Mouse (Mus musculus) CH12.LX (cell line): ENCODE measurements around the gene Rpl11. TPM values are rescaled to one million over a fixed set of nuclear protein-coding genes. Genes with fewer than 3 reads are reported as not detected.

Source experiments
- DNase-seq: peaks from one replicate; pipeline ENCODE4 v3.0.0-alpha.2; 2013; ENCODE audit errors: extremely low read depth
- H3K27ac ChIP-seq: 2 replicates; pipeline ENCODE4 v1.5.1; 2012; ENCODE audit warnings: low read depth, mild to moderate bottlenecking, control low read depth, moderate library complexity; ENCODE audit not compliant: insufficient read depth
- H3K27me3 ChIP-seq: replicated peaks from 2 replicates; pipeline ENCODE3; 2012; ENCODE audit warnings: inconsistent platforms
- H3K36me3 ChIP-seq, 2 experiments: replicated peaks in 1 of 2; 2 replicates each; pipeline versions ENCODE3 to v1.6.1; 2012; ENCODE audit warnings: inconsistent platforms in 1 of 2, low read length in 1 of 2, mild to moderate bottlenecking in 1 of 2, mixed read lengths in 1 of 2, moderate library complexity in 1 of 2; ENCODE audit not compliant: control insufficient read depth in 1 of 2, insufficient read depth in 1 of 2
- H3K4me1 ChIP-seq, 2 experiments: 2 replicates each; pipeline ENCODE4 v1.6.1; 2012; ENCODE audit warnings: inconsistent platforms in 1 of 2, moderate library complexity in 1 of 2; ENCODE audit not compliant: insufficient read depth in 2 of 2, control insufficient read depth in 1 of 2
- H3K4me2 ChIP-seq: 2 replicates; pipeline ENCODE4 v1.6.1; 2012; ENCODE audit warnings: low read depth, mild to moderate bottlenecking, control low read depth; ENCODE audit not compliant: poor library complexity, insufficient read depth, severe bottlenecking
- H3K4me3 ChIP-seq, 3 experiments: fragments of 150-350 bp in 1 of 3; sonication (generic) in 1 of 3; replicated peaks in 1 of 3; 2 replicates each; pipeline versions ENCODE3 to v1.5.1; 2011 to 2012; ENCODE audit warnings: low read depth in 2 of 3, low read length in 2 of 3, mild to moderate bottlenecking in 2 of 3, moderate library complexity in 2 of 3, control low read depth in 1 of 3, improper control_type of control experiment in 1 of 3, inconsistent platforms in 1 of 3, mixed read lengths in 1 of 3; ENCODE audit not compliant: poor library complexity in 1 of 3
- H3K79me2 ChIP-seq: replicated peaks from 2 replicates; pipeline ENCODE4 v1.6.1; 2012; ENCODE audit warnings: mild to moderate bottlenecking, moderate library complexity; ENCODE audit not compliant: control insufficient read depth, poor library complexity, insufficient read depth, severe bottlenecking; ENCODE audit errors: extremely low read depth
- H3K9ac ChIP-seq: 2 replicates; pipeline ENCODE4 v1.6.1; 2012; ENCODE audit warnings: low read depth, mild to moderate bottlenecking, control low read depth, moderate library complexity; ENCODE audit not compliant: insufficient read depth
- H3K9me3 ChIP-seq: replicated peaks from 2 replicates; pipeline ENCODE3; 2012; ENCODE audit warnings: low read length, inconsistent platforms, mixed read lengths
- BHLHE40 ChIP-seq: IDR thresholded peaks from 2 replicates; pipeline ENCODE4 v1.6.1; 2011; ENCODE audit warnings: mild to moderate bottlenecking, low read depth, low read length, improper control_type of control experiment
- CHD1 ChIP-seq: IDR thresholded peaks from 2 replicates; pipeline ENCODE4 v1.6.1; 2012; ENCODE audit warnings: low read depth, low read length, improper control_type of control experiment, inconsistent platforms
- CHD2 ChIP-seq: IDR thresholded peaks from 2 replicates; pipeline ENCODE4 v1.6.1; 2011; ENCODE audit warnings: low read length, improper control_type of control experiment
- CTCF ChIP-seq, 2 experiments: IDR thresholded peaks in 1 of 2; conservative IDR thresholded peaks in 1 of 2; 2 replicates each; pipeline ENCODE4 v1.5.1; 2011 to 2012; ENCODE audit warnings: low read depth in 2 of 2, low read length in 2 of 2, improper control_type of control experiment in 1 of 2, inconsistent platforms in 1 of 2, mild to moderate bottlenecking in 1 of 2, moderate library complexity in 1 of 2
- E2F4 ChIP-seq: IDR thresholded peaks from 2 replicates; pipeline ENCODE4 v1.6.1; 2011; ENCODE audit warnings: low read depth, low read length, improper control_type of control experiment; ENCODE audit not compliant: insufficient replicate concordance
- ELF1 ChIP-seq: IDR thresholded peaks from 2 replicates; pipeline ENCODE4 v1.6.1; 2014; ENCODE audit warnings: low read depth, mild to moderate bottlenecking, inconsistent platforms, low read length, improper control_type of control experiment
- EP300 ChIP-seq: IDR thresholded peaks from 2 replicates; pipeline ENCODE4 v1.6.1; 2011; ENCODE audit warnings: low read length, improper control_type of control experiment
- ETS1 ChIP-seq: conservative IDR thresholded peaks from 2 replicates; pipeline ENCODE4 v1.6.1; 2012; ENCODE audit warnings: low read depth, mild to moderate bottlenecking, inconsistent platforms, low read length, improper control_type of control experiment, moderate library complexity
- IRF4 ChIP-seq: IDR thresholded peaks from 2 replicates; pipeline ENCODE4 v1.6.1; 2014; ENCODE audit warnings: low read depth, mild to moderate bottlenecking, inconsistent platforms, low read length, improper control_type of control experiment
- JUND ChIP-seq: conservative IDR thresholded peaks from 2 replicates; pipeline ENCODE4 v1.6.1; 2011; ENCODE audit warnings: low read depth, low read length, improper control_type of control experiment
- KAT2A ChIP-seq: IDR thresholded peaks from 2 replicates; pipeline ENCODE4 v1.6.1; 2012; ENCODE audit warnings: low read length, improper control_type of control experiment, inconsistent platforms; ENCODE audit not compliant: insufficient replicate concordance
- MAFK ChIP-seq: IDR thresholded peaks from 2 replicates; pipeline ENCODE4 v1.6.1; 2011; ENCODE audit warnings: low read length, improper control_type of control experiment; ENCODE audit not compliant: insufficient replicate concordance
- MAX ChIP-seq: IDR thresholded peaks from 2 replicates; pipeline ENCODE4 v1.6.1; 2011; ENCODE audit warnings: low read length, improper control_type of control experiment
- MAZ ChIP-seq: IDR thresholded peaks from 2 replicates; pipeline ENCODE4 v1.6.1; 2012; ENCODE audit warnings: low read depth, mild to moderate bottlenecking, inconsistent platforms, low read length, improper control_type of control experiment, moderate library complexity
- MXI1 ChIP-seq: IDR thresholded peaks from 2 replicates; pipeline ENCODE4 v1.6.1; 2011; ENCODE audit warnings: mild to moderate bottlenecking, low read depth, low read length, improper control_type of control experiment
- MYC ChIP-seq: IDR thresholded peaks from 2 replicates; pipeline ENCODE4 v1.6.1; 2011; ENCODE audit warnings: low read depth, mild to moderate bottlenecking, improper control_type of control experiment, low read length
- NELFE ChIP-seq: IDR thresholded peaks from 2 replicates; pipeline ENCODE4 v1.6.1; 2011; ENCODE audit warnings: low read depth, low read length, improper control_type of control experiment
- NRF1 ChIP-seq: IDR thresholded peaks from 2 replicates; pipeline ENCODE4 v1.6.1; 2014; ENCODE audit warnings: low read depth, mild to moderate bottlenecking, inconsistent platforms, low read length, improper control_type of control experiment, moderate library complexity
- PAX5 ChIP-seq: IDR thresholded peaks from 2 replicates; pipeline ENCODE4 v1.6.1; 2012; ENCODE audit warnings: low read length, inconsistent platforms, mixed read lengths
- POLR2A ChIP-seq: IDR thresholded peaks from 2 replicates; pipeline ENCODE4 v1.6.1; 2011; ENCODE audit warnings: low read depth, mild to moderate bottlenecking, improper control_type of control experiment, low read length
- POLR2AphosphoS2 ChIP-seq: IDR thresholded peaks from 2 replicates; pipeline ENCODE4 v1.6.1; 2011; ENCODE audit warnings: low read depth, low read length, improper control_type of control experiment
- RAD21 ChIP-seq: IDR thresholded peaks from 2 replicates; pipeline ENCODE4 v1.6.1; 2011; ENCODE audit warnings: low read depth, mild to moderate bottlenecking, low read length, improper control_type of control experiment, moderate library complexity
- RCOR1 ChIP-seq: conservative IDR thresholded peaks from 2 replicates; pipeline ENCODE4 v1.6.1; 2012; ENCODE audit warnings: low read depth, mild to moderate bottlenecking, inconsistent platforms, low read length, improper control_type of control experiment
- SMC3 ChIP-seq: IDR thresholded peaks from 2 replicates; pipeline ENCODE4 v1.6.1; 2011; ENCODE audit warnings: low read depth, low read length, improper control_type of control experiment
- TBP ChIP-seq: conservative IDR thresholded peaks from 2 replicates; pipeline ENCODE4 v1.6.1; 2011; ENCODE audit warnings: low read depth, low read length, improper control_type of control experiment
- USF1 ChIP-seq: IDR thresholded peaks from 2 replicates; pipeline ENCODE4 v1.6.1; 2014; ENCODE audit warnings: low read depth, mild to moderate bottlenecking, inconsistent platforms, low read length, improper control_type of control experiment
- USF2 ChIP-seq: conservative IDR thresholded peaks from 2 replicates; pipeline ENCODE4 v1.6.1; 2011; ENCODE audit warnings: low read depth, low read length, improper control_type of control experiment
- ZC3H11A ChIP-seq: IDR thresholded peaks from 2 replicates; pipeline ENCODE4 v1.6.1; 2012; ENCODE audit warnings: low read depth, mild to moderate bottlenecking, inconsistent platforms, low read length, improper control_type of control experiment
- ZKSCAN1 ChIP-seq: IDR thresholded peaks from 2 replicates; pipeline ENCODE4 v1.6.1; 2012; ENCODE audit warnings: low read depth, inconsistent platforms, low read length, improper control_type of control experiment, borderline replicate concordance
- dilution Hi-C: fragments of 300-500 bp; cut with MboI; formaldehyde crosslinking; loops from 2 replicates; pipeline ENCODE4 v1.14.3; 2020; ENCODE audit warnings: low sequenced_read_pairs; ENCODE audit not compliant: extremely low pct_unique_long_range_greater_than_20kb, extremely low pct_ligation_motif_present
- in situ Hi-C: fragments of 300-500 bp; cut with MboI; formaldehyde crosslinking; loops from 3 replicates; pipeline ENCODE4 v1.14.3; 2019; ENCODE audit warnings: low sequenced_read_pairs, low pct_ligation_motif_present, low pct_unique_long_range_greater_than_20kb, mixed read lengths
- polyA plus RNA-seq: library from polyadenylated mRNA; unstranded; fragments of >175 nt; gene quantifications from 2 replicates; pipeline ENCODE4 v1.2.1, GENCODE M21; 2012; ENCODE audit warnings: low read depth; ENCODE audit not compliant: insufficient read length
- total RNA-seq, 2 experiments: library from RNA; depleted of rRNA; stranded (reverse); fragments of 300-350 nt in 1 of 2; fragments of >200 nt in 1 of 2; gene quantifications; 2 replicates each; pipeline ENCODE4 v1.2.3; 2012 to 2014

Gene Rpl11
- total and polyA plus RNA-seq, 3 experiments: 1,170 to 2,513 (median 1,661) TPM

GRCm38 (mm10) chr4:136033231-136033630 lies 20.0 kb downstream of the Rpl11 start:
- H3K27ac ChIP-seq: no peak overlapping the region
- H3K4me1 ChIP-seq: peaks cover 14 to 56% of the 10 kb centered on the region in 2 experiments
- no peaks in the 10 kb centered on the region for H3K79me2 ChIP-seq
- H3K27me3 ChIP-seq: no peaks in the 10 kb centered on the region
- dilution Hi-C loops: no loop called here
- no peak for TF ChIP-seq BHLHE40
- TF ChIP-seq MYC: no peak
- TF ChIP-seq RAD21: no peak
- TF ChIP-seq TBP: no peak
- TF ChIP-seq ZC3H11A: no peak
- no peak for TF ChIP-seq ELF1
- no peak for TF ChIP-seq MAX
- TF ChIP-seq ETS1: no peak
- no peak for TF ChIP-seq NELFE
- TF ChIP-seq POLR2A: no peak
- TF ChIP-seq MXI1: no peak
- no peak for TF ChIP-seq RCOR1
- TF ChIP-seq MAZ: no peak
- TF ChIP-seq JUND: no peak
- TF ChIP-seq IRF4: no peak
- TF ChIP-seq MAFK: no peak
- H3K9me3 ChIP-seq: peaks cover 9% of the 10 kb centered on the region
- no peak overlapping the region for H3K4me2 ChIP-seq
- no peak for DNase-seq
- in situ Hi-C loops: loop anchor here (5.0 kb wide), 1 partner anchor 46 kb away; the partner anchor contains the start of gene Pithd1
- H3K9ac ChIP-seq: no peak overlapping the region
- H3K36me3 ChIP-seq: no peaks in the 10 kb centered on the region
- H3K4me3 ChIP-seq: no peak overlapping the region

- Histone ChIP-seq H3K27ac (peak overlapping the region; percentile 100), H3K36me3 (no peaks in the 10 kb centered on the region), H3K4me2 (peak overlapping the region; percentile 75), H3K9me3 (peaks cover 9% of the 10 kb centered on the region), H3K4me3 (peak overlapping the region in 2 of 3 experiments; percentile 5 to 40), H3K9ac (peak overlapping the region; percentile 47), H3K27me3 (no peaks in the 10 kb centered on the region), H3K79me2 (no peaks in the 10 kb centered on the region), H3K4me1 (peaks cover 31 to 76% of the 10 kb centered on the region in 2 experiments)
- peak; percentile 97 for DNase-seq
- in situ Hi-C loops (loop anchor here (5.0 kb wide), 1 partner anchor 44 kb away; the partner anchor contains the start of gene Pithd1), dilution Hi-C loops (no loop called here)
- TF ChIP-seq EP300: peak; percentile 99
- TF ChIP-seq CTCF (conservative IDR thresholded peaks at IDR 0.05 in 1 of 2, IDR thresholded peaks at IDR 0.05 in 1 of 2; ENCODE audit: low read depth in 2 of 2, low read length in 2 of 2): no peak
- 0 out of 2 replicates have a peak, but pooled peaks have one; percentile 13 for TF ChIP-seq KAT2A
- TF ChIP-seq ETS1: peak; percentile 95
- peak; percentile 94 for TF ChIP-seq CHD2
- no peak for TF ChIP-seq POLR2AphosphoS2
- TF ChIP-seq USF1: no peak
- TF ChIP-seq MAZ: peak; percentile 96
- peak; percentile 45; the same call in 1 of the 2 replicates for TF ChIP-seq ELF1
- TF ChIP-seq MXI1: peak; percentile 65
- no peak for TF ChIP-seq ZC3H11A
- no peak for TF ChIP-seq E2F4
- TF ChIP-seq SMC3: peak; percentile 23
- no peak for TF ChIP-seq ZKSCAN1
- TF ChIP-seq POLR2A: peak; percentile 41; the same call in 1 of the 2 replicates
- peak; percentile 97 for TF ChIP-seq JUND
- no peak for TF ChIP-seq CHD1
- TF ChIP-seq NRF1: 0 out of 2 replicates have a peak, but pooled peaks have one; percentile 31
- TF ChIP-seq IRF4: peak; percentile 98
- TF ChIP-seq USF2: no peak
- no peak for TF ChIP-seq PAX5
- no peak for TF ChIP-seq NELFE
- peak; percentile 89 for TF ChIP-seq BHLHE40
- peak; percentile 9 for TF ChIP-seq RAD21
- TF ChIP-seq MYC: peak; percentile 92
These were observed 22.0 kb downstream of the Rpl11 start for GRCm38 (mm10) chr4:136030968-136031909.
